Mouse (Mus musculus): ENCODE data around the gene Car9. TPM values are rescaled to one million over a fixed set of nuclear protein-coding genes. Genes with fewer than 3 reads are reported as not detected.
A peak's percentile ranks its signal among the peaks of the same experiment; 100 is the strongest.

The Car9 gene
- polyA plus RNA-seq, 1 experiment from 2014 or later = 0.16 TPM

DNA sequence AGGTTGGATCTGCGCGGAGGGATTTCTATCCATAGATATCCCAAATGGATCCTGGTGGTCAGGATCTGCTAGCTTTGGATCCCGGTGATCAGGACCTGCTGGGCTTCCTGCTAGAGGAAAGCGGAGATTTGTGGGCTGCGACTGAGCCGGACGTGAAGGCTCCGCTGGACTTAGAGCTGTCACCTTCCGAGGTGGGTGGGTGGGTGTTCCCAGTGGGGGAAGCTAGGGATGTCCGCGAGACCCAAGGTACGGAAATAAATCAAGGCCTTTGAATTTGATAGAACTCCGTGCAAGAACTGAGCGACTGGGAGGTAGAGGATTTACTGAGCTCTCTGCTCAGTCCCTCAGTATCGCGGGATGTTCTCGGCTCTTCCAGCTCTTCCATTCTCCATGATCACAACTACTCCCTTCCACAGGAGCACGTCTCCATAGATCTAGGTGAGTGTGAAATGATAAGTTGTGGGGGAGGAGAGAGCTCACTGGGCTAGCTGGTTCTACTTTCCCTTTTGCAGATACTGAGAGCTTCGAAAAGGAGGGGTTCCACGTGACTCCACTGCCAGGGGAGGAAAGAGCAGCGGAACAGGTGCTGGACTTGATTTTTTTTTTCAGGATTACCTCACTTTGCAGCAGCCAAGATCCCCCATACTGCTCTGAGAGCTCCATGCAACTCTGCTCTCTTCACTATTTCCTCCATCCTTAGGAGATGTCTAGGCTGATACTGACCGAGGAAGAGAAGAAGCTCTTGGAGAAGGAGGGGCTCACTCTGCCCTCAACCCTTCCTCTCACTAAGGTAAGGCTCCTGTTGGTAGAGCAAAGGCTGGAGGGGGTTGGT, 56.2 kb downstream of the Car9 start:
- ATAC-seq = peak; percentile 8
- Histone ChIP-seq H3K4me2 (ENCODE audit: low read length) (peak overlapping the region; percentile 95), H3K9me3 (ENCODE audit: control insufficient read depth, low read length) (no peaks in the 10 kb centered on the region), H3K27ac (ENCODE audit: low read length) (peak overlapping the region; percentile 95), H3K4me1 (replicated peaks; ENCODE audit: control insufficient read depth, insufficient read depth, low read length) (peaks cover 39% of the 10 kb centered on the region), H3K36me3 (ENCODE audit: control insufficient read depth, insufficient read depth) (peaks cover 29% of the 10 kb centered on the region), H3K27me3 (replicated peaks; ENCODE audit: control insufficient read depth, insufficient read depth, low read length) (no peaks in the 10 kb centered on the region), H3K4me3 (replicated peaks; ENCODE audit: low read length) (peak overlapping the region; percentile 72), H3K9ac (replicated peaks; ENCODE audit: low read depth, low read length) (peak overlapping the region; percentile 97)
- WGBS = 7% methylated on average over 22 of the region's 22 CpGs

Other genes starting within 250 kb of the Car9 start
- gene Atp8b5, start 239.8 kb upstream of the Car9 start, polyA plus RNA-seq (2015; fragmentation: Nextera tagmentation; extraction: Ambion mirVana) = 0.39 and 0.63 TPM in 2 replicates
- gene Rusc2, start 125.0 kb upstream of the Car9 start, polyA plus RNA-seq (2015; fragmentation: Nextera tagmentation; extraction: Ambion mirVana) = 64.6 and 74.8 TPM in 2 replicates
- 0.47 and 0.68 TPM in 2 replicates for gene Fam166b, start 77.8 kb upstream of the Car9 start, polyA plus RNA-seq (2015; fragmentation: Nextera tagmentation; extraction: Ambion mirVana)
- gene Tesk1, start 65.0 kb upstream of the Car9 start, polyA plus RNA-seq (2015; fragmentation: Nextera tagmentation; extraction: Ambion mirVana) = 7.5 and 8.6 TPM in 2 replicates
- 3.6 and 6.5 TPM in 2 replicates for gene Cd72, start 52.3 kb upstream of the Car9 start, polyA plus RNA-seq (2015; fragmentation: Nextera tagmentation; extraction: Ambion mirVana)
- gene Sit1, start 23.2 kb upstream of the Car9 start, polyA plus RNA-seq (2015; fragmentation: Nextera tagmentation; extraction: Ambion mirVana) = not detected in 2 replicates
- 62.0 and 63.1 TPM in 2 replicates for gene Ccdc107, start 14.1 kb upstream of the Car9 start, polyA plus RNA-seq (2015; fragmentation: Nextera tagmentation; extraction: Ambion mirVana)
- 17.4 and 18.8 TPM in 2 replicates for gene Arhgef39, start 7.3 kb upstream of the Car9 start, polyA plus RNA-seq (2015; fragmentation: Nextera tagmentation; extraction: Ambion mirVana)
- 10.5 and 13.2 TPM in 2 replicates for gene Tpm2, start 16.8 kb downstream of the Car9 start, polyA plus RNA-seq (2015; fragmentation: Nextera tagmentation; extraction: Ambion mirVana)
- 83.5 and 91.1 TPM in 2 replicates for gene Creb3, start 55.4 kb downstream of the Car9 start, polyA plus RNA-seq (2015; fragmentation: Nextera tagmentation; extraction: Ambion mirVana)
- 49.5 and 54.6 TPM in 2 replicates for gene Tln1, start 55.7 kb downstream of the Car9 start, polyA plus RNA-seq (2015; fragmentation: Nextera tagmentation; extraction: Ambion mirVana)
- gene Rgp1, start 71.7 kb downstream of the Car9 start, polyA plus RNA-seq (2015; fragmentation: Nextera tagmentation; extraction: Ambion mirVana) = 27.0 and 30.5 TPM in 2 replicates
- gene Gba2, start 71.9 kb downstream of the Car9 start, polyA plus RNA-seq (2015; fragmentation: Nextera tagmentation; extraction: Ambion mirVana) = 62.3 and 64.6 TPM in 2 replicates
- 1.5 and 1.7 TPM in 2 replicates for gene Msmp, start 77.5 kb downstream of the Car9 start, polyA plus RNA-seq (2015; fragmentation: Nextera tagmentation; extraction: Ambion mirVana)
- gene Npr2, start 125.0 kb downstream of the Car9 start, polyA plus RNA-seq (2015; fragmentation: Nextera tagmentation; extraction: Ambion mirVana) = 13.3 and 15.0 TPM in 2 replicates
- gene Spag8, start 146.6 kb downstream of the Car9 start, polyA plus RNA-seq (2015; fragmentation: Nextera tagmentation; extraction: Ambion mirVana) = 5.2 and 5.8 TPM in 2 replicates
- 61.1 and 66.3 TPM in 2 replicates for gene Hint2, start 149.5 kb downstream of the Car9 start, polyA plus RNA-seq (2015; fragmentation: Nextera tagmentation; extraction: Ambion mirVana)
- 14.6 and 15.5 TPM in 2 replicates for gene Tmem8b, start 162.0 kb downstream of the Car9 start, polyA plus RNA-seq (2015; fragmentation: Nextera tagmentation; extraction: Ambion mirVana)
- 1.3 and 1.5 TPM in 2 replicates for gene Fam221b, start 162.2 kb downstream of the Car9 start, polyA plus RNA-seq (2015; fragmentation: Nextera tagmentation; extraction: Ambion mirVana)
- gene Olfr70, start 193.8 kb downstream of the Car9 start, polyA plus RNA-seq (2015; fragmentation: Nextera tagmentation; extraction: Ambion mirVana) = not detected in 2 replicates
- 0.09 TPM in 1 of 2 replicates, not detected in the other for gene Olfr71, start 203.3 kb downstream of the Car9 start, polyA plus RNA-seq (2015; fragmentation: Nextera tagmentation; extraction: Ambion mirVana)
- gene Hrct1, start 220.2 kb downstream of the Car9 start, polyA plus RNA-seq (2015; fragmentation: Nextera tagmentation; extraction: Ambion mirVana) = 0.34 and 0.47 TPM in 2 replicates
- gene Spaar, start 223.1 kb downstream of the Car9 start, polyA plus RNA-seq (2015; fragmentation: Nextera tagmentation; extraction: Ambion mirVana) = 0.10 and 0.16 TPM in 2 replicates

Measured in forebrain, embryonic 16.5 days (tissue).